Mouse (Mus musculus) lung, embryonic 15.5 days (tissue): Measurements from ENCODE around the gene Alg2. TPM values are rescaled to one million over a fixed set of nuclear protein-coding genes. Genes with fewer than 3 reads are reported as not detected.

Experiments used
- ATAC-seq: fragments of 200-750 bp; cut with Nextera tagmentation; 2 replicates; pipeline ENCODE4 v1.8.0; 2017; ENCODE audit warnings: moderate number of reproducible peaks, borderline replicate concordance; ENCODE audit not compliant: low FRiP score, low TSS enrichment; ENCODE audit errors: extremely low read depth
- H3K27ac ChIP-seq: fragments of 300-500 bp; sonication (generic); 2 replicates; pipeline ENCODE4 v1.5.1; 2015; ENCODE audit warnings: moderate library complexity, mild to moderate bottlenecking, inconsistent platforms
- H3K27me3 ChIP-seq: fragments of 300-500 bp; sonication (generic); 2 replicates; pipeline ENCODE4 v1.6.1; 2015; ENCODE audit warnings: inconsistent platforms
- H3K36me3 ChIP-seq: fragments of 300-500 bp; sonication (generic); 2 replicates; pipeline ENCODE4 v1.6.1; 2015; ENCODE audit warnings: inconsistent platforms
- H3K4me1 ChIP-seq: fragments of 300-500 bp; sonication (generic); 2 replicates; pipeline ENCODE4 v1.6.1; 2015; ENCODE audit warnings: inconsistent platforms
- H3K4me2 ChIP-seq: fragments of 300-500 bp; sonication (generic); 2 replicates; pipeline ENCODE4 v1.6.1; 2015; ENCODE audit warnings: inconsistent platforms, mild to moderate bottlenecking, moderate library complexity
- H3K4me3 ChIP-seq: fragments of 300-500 bp; sonication (generic); 2 replicates; pipeline ENCODE4 v1.5.1; 2015; ENCODE audit warnings: mild to moderate bottlenecking, inconsistent platforms
- H3K9ac ChIP-seq: fragments of 300-500 bp; sonication (generic); 2 replicates; pipeline ENCODE4 v1.6.1; 2015; ENCODE audit warnings: inconsistent platforms
- H3K9me3 ChIP-seq: fragments of 300-500 bp; sonication (generic); 2 replicates; pipeline ENCODE4 v1.6.1; 2016; ENCODE audit warnings: inconsistent platforms
- WGBS: fragments of 180-500 bp; shearing (Covaris S2); methylation state at CpG from one replicate; pipeline ENCODE4 v1.1.7; 2015; 5-methylcytosine and 5-hydroxymethylcytosine counted together
- polyA plus RNA-seq: library from polyadenylated mRNA; unstranded; fragments of >200 nt; fragmentation: Nextera tagmentation; extraction: Ambion mirVana; gene quantifications from 2 replicates; pipeline ENCODE4 v1.2.1, GENCODE M21; 2015

Alg2 gene
- polyA plus RNA-seq = 50.4 and 51.9 TPM in 2 replicates

DNA sequence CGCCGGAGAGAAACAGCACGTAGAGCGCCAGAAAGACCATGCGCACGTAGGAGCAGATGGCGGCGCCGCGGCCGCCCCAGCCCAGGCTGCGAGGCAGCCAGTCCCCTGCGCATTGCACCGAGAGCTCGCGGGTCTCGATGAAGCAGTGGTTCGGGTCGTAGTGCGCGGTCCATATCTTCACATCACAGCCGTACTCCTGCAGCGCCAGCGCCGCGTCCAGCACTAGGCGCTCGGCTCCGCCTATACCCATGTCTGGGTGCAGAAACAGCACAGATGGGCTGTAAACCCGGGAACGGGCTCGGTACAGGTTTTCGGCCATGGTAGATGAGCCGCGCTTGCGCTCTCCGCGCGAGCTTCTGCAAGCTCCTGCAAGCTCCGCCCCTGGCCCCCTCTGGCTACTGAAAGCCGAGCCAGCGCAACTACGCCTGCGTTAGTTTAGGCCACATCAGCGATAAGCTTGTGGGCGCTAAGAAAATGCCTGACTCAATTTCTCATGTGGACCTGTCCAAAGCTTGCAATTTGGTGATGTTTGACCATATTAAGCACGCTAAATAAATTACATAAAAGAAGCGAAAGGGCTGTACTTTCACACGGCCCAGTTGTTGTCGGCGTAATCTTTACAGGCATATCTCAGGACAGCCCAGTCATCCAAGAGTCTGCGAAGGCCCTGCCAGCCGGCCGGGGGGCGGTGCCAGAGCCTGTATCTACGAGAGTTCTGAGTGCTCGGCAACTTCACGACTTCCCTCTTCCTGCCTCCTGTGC lies at the start of gene Alg2, which contains the start of gene Sec61b:
TSS of gene Alg2 (minus strand) at position 366 of the 762 bp plus-strand sequence.
TSS of gene Sec61b (plus strand) at position 691 of the 762 bp plus-strand sequence.
- Histone ChIP-seq H3K4me3 (peak within 1 kb of the TSS; percentile 98), H3K9me3 (no peaks in the 10 kb centered on the region), H3K9ac (peak within 1 kb of the TSS; percentile 89), H3K27ac (peak within 1 kb of the TSS; percentile 98), H3K4me1 (peaks cover 19% of the 10 kb centered on the region), H3K27me3 (no peaks in the 10 kb centered on the region), H3K36me3 (peaks cover 51% of the 10 kb centered on the region), H3K4me2 (peak within 1 kb of the TSS; percentile 68)
- peak; percentile 97 for ATAC-seq
- under 1% methylated on average over 53 of the region's 58 CpGs for WGBS

DNA sequence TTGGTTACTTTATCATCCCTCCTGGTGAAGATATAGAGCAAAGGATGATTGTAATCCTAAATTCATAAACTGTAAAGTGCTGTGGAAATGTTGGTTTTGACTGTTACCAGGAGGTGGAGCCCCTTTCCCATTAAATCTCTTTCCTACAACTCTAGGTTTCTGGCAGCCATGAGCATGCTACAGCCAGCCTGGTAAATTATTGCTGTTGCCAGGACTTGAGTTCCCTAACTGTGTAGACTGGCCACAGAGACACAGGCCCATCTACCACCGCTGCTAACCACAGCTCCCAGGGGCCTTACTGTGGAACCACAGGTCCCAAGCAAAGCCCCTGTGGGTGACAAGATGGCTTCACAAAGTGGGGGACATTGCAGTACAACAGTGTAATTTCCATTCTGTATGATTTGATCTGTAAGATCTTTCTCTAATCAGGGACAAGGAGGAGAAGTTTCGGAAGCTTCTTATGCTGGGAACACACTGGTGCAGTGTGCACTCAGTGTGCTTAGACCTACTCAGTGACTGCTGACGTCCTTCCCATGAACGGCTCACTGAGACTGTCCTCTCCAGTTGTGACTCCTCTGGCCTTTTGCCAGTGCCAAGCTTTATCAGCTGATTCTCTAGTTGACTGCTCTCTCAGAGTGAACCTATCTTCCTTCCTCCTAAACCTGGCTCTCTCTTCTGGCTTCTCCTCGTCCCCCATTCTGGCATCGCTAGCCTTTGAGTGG lies 47.9 kb upstream of the Alg2 start:
- Histone ChIP-seq H3K27me3 (no peaks in the 10 kb centered on the region), H3K27ac (no peak overlapping the region), H3K4me3 (no peak overlapping the region), H3K36me3 (no peaks in the 10 kb centered on the region), H3K9me3 (no peaks in the 10 kb centered on the region), H3K4me1 (no peaks in the 10 kb centered on the region), H3K4me2 (no peak overlapping the region), H3K9ac (no peak overlapping the region)
- ATAC-seq = no peak
- 68% methylated on average over 6 of the region's 6 CpGs for WGBS

DNA sequence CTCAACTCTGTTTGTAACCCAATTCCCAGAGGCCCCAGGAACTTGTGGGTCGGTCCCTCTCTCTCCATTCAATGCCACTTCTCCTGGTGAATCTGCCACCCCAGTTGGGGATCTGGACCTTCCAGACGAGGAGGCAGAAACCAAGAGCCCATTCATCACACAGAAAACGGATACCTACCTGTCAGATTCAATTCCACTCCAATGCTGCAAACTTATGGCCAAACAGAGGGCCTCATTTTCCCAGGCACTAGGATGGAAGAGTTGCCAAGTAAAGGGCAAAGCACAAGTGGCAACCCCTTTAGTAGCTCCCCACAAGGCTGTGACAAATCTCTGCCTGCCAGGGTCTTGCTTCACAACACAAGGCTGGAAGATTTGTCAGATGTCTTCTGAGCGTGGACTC lies 45.9 kb upstream of the Alg2 start:
- no peak overlapping the region for H3K9ac ChIP-seq
- no peak for ATAC-seq
- no peak overlapping the region for H3K4me2 ChIP-seq
- H3K9me3 ChIP-seq = no peaks in the 10 kb centered on the region
- no peak overlapping the region for H3K4me3 ChIP-seq
- no peaks in the 10 kb centered on the region for H3K4me1 ChIP-seq
- H3K27ac ChIP-seq = no peak overlapping the region
- WGBS = 60% methylated on average over 4 of the region's 4 CpGs
- H3K36me3 ChIP-seq = no peaks in the 10 kb centered on the region
- H3K27me3 ChIP-seq = no peaks in the 10 kb centered on the region

DNA sequence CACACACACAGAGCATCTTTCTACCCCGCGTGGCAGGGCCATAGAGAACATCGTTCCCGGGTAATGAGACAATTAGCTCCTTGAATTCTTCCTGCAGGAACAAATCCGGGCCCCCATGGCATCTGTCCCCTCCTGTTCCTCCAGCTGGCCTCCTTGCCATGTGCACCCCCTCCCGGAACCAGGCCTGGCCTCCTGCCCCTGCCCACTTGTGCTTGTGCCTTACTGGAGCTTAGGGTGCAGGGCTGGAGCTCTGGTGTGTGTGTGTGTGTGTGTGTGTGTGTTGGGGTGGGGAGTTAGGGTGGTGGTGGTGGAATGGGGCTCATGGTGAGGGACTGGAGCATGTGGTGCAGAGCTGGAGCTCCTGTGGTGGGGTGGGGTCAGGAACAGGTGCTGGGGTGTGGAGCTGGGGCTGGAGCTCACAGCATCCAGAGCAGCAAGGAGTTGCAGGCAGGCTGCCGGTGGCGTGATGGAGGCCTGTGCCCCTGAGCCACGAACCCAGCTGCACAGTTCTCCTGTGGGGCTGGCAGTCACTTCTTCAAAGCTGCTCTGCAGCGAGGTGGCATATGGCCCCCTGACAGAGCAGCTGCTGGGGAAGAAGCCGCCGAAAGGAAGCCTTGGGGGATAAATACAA lies 44.5 kb upstream of the Alg2 start:
- Histone ChIP-seq H3K27me3 (no peaks in the 10 kb centered on the region), H3K4me2 (no peak overlapping the region), H3K9me3 (no peaks in the 10 kb centered on the region), H3K27ac (no peak overlapping the region), H3K4me3 (no peak overlapping the region), H3K4me1 (no peaks in the 10 kb centered on the region), H3K36me3 (no peaks in the 10 kb centered on the region), H3K9ac (no peak overlapping the region)
- ATAC-seq = no peak
- WGBS = 66% methylated on average over 12 of the region's 12 CpGs

DNA sequence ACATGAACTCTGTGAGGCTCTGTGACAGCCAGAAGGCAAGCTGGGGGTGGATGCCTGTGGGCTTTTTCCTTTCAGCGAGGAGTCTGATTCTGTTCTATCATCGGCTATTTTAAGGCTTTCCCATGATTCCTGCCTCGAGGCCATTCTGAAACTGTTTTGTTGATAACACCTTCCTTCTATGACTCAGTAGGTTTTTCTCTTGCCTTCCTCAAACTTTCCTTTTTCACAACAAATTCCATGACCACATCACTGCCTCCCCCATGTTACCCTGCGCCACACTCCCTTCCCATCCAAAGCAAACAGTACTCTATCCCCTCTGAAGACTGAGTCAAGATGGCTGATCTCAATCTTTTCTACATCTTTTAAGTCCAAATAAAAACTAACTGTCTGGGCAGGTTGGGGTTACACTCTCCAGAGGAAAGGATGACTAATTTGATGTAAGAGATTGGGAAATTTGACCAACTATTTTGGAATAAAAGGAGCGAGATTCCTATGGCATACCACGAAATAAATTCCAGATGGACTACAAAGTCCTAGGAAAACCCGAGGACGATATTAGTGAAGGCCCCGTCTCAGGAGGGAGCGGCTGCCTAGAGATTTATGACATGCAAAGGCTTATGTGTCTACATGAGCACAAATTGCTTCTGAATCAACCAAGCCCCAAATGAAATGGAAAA lies 30.8 kb upstream of the Alg2 start:
- H3K9me3 ChIP-seq = no peaks in the 10 kb centered on the region
- no peaks in the 10 kb centered on the region for H3K4me1 ChIP-seq
- no peak overlapping the region for H3K4me2 ChIP-seq
- no peak overlapping the region for H3K27ac ChIP-seq
- H3K9ac ChIP-seq = no peak overlapping the region
- H3K36me3 ChIP-seq = no peaks in the 10 kb centered on the region
- no peak for ATAC-seq
- H3K27me3 ChIP-seq = no peaks in the 10 kb centered on the region
- H3K4me3 ChIP-seq = no peak overlapping the region
- 73% methylated on average over 10 of the region's 10 CpGs for WGBS

DNA sequence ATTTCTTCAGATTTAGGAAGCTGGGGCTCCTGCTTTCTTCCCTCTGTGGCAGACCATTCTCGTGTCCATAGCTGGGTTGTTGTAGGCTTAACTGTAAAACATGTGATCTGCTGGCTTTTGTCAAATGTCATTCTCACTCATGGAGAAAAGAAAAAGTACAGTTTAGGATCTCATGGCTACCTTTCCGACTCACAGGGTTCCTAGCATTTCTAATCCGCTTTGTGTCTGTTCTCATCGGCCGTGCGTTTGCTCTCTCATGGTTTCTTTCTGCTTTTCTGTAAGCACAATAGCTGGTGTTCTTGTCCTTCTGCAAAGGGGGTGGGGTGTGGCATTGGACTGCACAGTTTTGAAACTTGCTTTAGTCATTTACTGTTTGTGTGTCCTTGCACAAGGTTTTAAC lies 28.9 kb upstream of the Alg2 start:
- no peaks in the 10 kb centered on the region for H3K36me3 ChIP-seq
- WGBS = 80% methylated on average over 6 of the region's 6 CpGs
- H3K9me3 ChIP-seq = no peaks in the 10 kb centered on the region
- H3K4me2 ChIP-seq = no peak overlapping the region
- no peak overlapping the region for H3K9ac ChIP-seq
- H3K27me3 ChIP-seq = no peaks in the 10 kb centered on the region
- H3K27ac ChIP-seq = no peak overlapping the region
- no peak overlapping the region for H3K4me3 ChIP-seq
- no peak for ATAC-seq
- H3K4me1 ChIP-seq = no peaks in the 10 kb centered on the region

DNA sequence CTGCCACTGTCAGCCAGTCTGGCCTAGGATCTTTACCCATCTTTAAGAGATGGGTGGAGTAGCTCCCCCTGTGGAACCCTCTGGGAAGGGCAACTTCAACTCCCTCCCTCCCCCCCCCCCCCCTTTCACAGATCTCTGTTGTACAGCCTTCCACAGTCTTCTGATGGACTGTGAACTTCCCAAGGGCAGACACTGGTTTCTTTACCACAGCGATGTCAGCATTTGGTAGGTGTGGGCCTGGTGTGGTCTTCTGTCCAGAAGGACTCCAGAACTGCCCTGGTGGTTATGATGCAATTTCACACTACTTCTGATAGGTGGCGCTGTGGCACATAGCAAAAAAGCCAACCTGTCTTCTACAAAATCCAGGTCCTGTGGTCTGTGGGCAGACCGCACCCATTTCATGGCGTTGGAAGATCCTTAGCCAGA lies 28.4 kb upstream of the Alg2 start:
- peak; percentile 31; the same call in 1 of the 2 replicates for ATAC-seq
- no peak overlapping the region for H3K4me3 ChIP-seq
- no peaks in the 10 kb centered on the region for H3K27me3 ChIP-seq
- WGBS = 26% methylated on average over 4 of the region's 4 CpGs
- H3K4me2 ChIP-seq = no peak overlapping the region
- H3K27ac ChIP-seq = no peak overlapping the region
- no peaks in the 10 kb centered on the region for H3K36me3 ChIP-seq
- no peaks in the 10 kb centered on the region for H3K9me3 ChIP-seq
- no peak overlapping the region for H3K9ac ChIP-seq
- no peaks in the 10 kb centered on the region for H3K4me1 ChIP-seq

DNA sequence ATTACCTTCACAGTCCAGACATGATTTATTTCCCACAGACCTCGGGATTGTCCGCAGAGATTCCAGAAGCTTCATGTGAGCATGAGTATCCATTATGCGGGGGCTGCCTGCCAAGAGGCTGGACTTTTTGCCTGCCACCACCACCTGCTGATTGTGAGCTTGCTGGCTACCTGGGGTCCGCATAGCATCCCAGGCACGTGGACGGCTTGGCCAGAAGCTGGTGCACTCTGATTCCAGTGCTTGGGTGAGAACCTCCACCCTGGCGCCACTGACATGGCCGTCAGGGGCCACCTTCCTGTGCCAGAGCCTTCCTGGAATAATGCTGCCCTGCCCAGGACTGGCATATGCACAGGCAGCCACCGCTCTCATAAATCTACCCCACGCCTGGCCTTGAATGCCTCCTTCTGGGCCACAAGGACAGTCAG lies 25.0 kb upstream of the Alg2 start:
- H3K36me3 ChIP-seq = no peaks in the 10 kb centered on the region
- ATAC-seq = no peak
- H3K4me1 ChIP-seq = no peaks in the 10 kb centered on the region
- WGBS = 80% methylated on average over 10 of the region's 10 CpGs
- no peak overlapping the region for H3K9ac ChIP-seq
- no peaks in the 10 kb centered on the region for H3K9me3 ChIP-seq
- H3K27me3 ChIP-seq = no peaks in the 10 kb centered on the region
- no peak overlapping the region for H3K4me3 ChIP-seq
- no peak overlapping the region for H3K4me2 ChIP-seq
- no peak overlapping the region for H3K27ac ChIP-seq

DNA sequence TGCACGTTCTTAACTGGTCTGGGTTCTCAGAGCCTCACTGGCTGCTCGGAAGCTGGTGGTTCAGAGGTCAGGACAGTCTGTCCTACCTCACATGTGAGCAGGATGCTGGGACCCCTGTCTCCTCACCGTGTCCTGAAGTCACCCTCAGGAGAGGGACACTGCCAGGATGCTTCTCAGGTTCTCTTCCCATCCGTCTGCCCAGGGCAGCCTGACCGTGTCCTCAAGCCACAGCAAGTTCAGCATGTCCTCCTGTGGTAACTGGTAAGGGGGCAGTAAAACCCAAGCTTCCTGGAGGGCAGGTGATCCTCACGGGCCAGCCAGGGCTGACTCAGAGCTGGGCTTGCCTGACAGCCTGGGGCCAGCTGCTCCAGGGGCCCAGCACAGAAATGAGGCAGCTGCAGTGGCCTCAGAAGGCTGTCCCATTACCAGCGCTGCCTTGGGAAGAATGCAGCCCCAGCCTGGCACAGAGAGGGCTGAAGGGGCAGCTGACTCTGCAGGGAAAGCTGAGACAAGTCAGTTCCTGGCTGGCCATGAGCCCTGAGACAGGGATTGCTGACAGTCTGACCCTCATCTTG lies 23.8 kb upstream of the Alg2 start:
- ATAC-seq = no peak
- 58% methylated on average over 7 of the region's 7 CpGs for WGBS
- Histone ChIP-seq H3K9me3 (no peaks in the 10 kb centered on the region), H3K4me1 (no peaks in the 10 kb centered on the region), H3K9ac (no peak overlapping the region), H3K36me3 (no peaks in the 10 kb centered on the region), H3K27ac (no peak overlapping the region), H3K4me2 (no peak overlapping the region), H3K4me3 (no peak overlapping the region), H3K27me3 (no peaks in the 10 kb centered on the region)

DNA sequence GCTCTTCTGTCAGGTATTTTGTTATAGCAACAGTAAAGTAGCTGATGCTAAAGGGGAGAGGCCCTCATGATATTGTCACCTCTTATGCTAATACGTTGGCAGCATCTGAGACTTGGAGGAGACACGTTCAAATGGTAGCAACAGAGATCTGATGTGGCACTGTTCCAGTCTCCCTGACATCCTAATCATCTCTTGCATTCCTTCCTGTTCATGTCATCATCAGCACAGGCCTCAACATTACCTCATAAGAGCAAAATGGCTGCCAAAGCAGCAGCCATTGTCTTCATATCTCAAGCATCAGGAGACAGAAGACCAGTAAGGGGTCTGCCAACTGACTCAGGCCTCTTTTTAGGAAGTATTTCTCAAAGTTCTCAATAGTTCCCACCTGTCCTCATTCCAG lies 20.6 kb upstream of the Alg2 start:
- 51% methylated on average over 2 of the region's 2 CpGs for WGBS
- H3K36me3 ChIP-seq = no peaks in the 10 kb centered on the region
- H3K9ac ChIP-seq = no peak overlapping the region
- no peaks in the 10 kb centered on the region for H3K4me1 ChIP-seq
- H3K27me3 ChIP-seq = no peaks in the 10 kb centered on the region
- no peak for ATAC-seq
- no peak overlapping the region for H3K27ac ChIP-seq
- no peak overlapping the region for H3K4me2 ChIP-seq
- H3K4me3 ChIP-seq = no peak overlapping the region
- no peaks in the 10 kb centered on the region for H3K9me3 ChIP-seq

DNA sequence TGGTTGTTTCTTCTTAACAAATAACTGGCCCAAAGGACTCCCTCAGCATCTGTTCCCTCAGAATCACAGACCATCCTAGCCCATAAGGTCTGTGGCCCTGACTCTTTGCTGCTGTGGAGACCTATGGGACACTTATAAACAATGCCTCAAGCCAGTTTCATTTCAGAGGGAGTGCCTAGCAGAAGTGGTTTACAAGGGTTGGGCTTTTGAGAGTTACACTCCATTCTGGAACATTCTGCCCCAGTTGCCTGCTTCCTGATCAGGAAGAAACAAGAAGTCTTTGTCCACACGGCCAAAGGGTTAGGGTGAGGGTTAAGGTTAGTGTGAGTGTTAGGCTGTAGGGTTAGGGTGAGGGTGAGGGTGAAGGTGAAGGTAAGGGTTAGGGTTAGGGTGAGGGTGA lies 20.0 kb upstream of the Alg2 start:
- H3K4me3 ChIP-seq = no peak overlapping the region
- no peak overlapping the region for H3K9ac ChIP-seq
- no peak overlapping the region for H3K4me2 ChIP-seq
- H3K27me3 ChIP-seq = no peaks in the 10 kb centered on the region
- no peak for ATAC-seq
- WGBS = 41% methylated on average over 1 of the region's 1 CpGs
- no peak overlapping the region for H3K27ac ChIP-seq
- H3K36me3 ChIP-seq = no peaks in the 10 kb centered on the region
- H3K9me3 ChIP-seq = no peaks in the 10 kb centered on the region
- H3K4me1 ChIP-seq = no peaks in the 10 kb centered on the region
